In the genomic region with DNA sequence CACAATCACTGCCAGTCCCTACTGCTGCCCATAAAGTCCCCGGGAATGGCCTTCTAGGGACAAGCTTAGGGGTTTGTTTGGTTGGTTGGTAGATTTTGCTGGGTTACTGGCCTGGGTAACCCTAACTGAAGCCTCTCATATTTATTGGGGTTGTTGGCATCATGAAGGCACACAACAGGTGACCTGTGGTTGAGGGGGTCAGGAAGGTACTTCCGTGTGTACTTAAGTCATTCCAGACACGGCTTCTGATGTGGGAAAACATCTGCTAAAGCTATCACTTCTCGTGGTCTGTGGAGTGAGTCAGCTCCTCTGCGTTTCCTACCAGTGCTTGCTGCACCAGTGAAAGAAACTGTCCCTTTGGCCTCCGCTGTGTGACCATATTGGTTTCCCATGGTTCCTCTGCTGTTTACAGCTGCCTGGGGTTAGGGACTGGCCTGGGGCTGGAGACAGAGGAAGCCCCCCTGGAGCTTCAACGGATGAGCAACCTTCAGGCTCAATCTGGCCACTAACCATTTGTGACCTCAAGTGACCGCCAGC, we compare ENCODE assay signal across 16 mouse cellular contexts.
"Had no signal": no experiment of that assay in that cellular context is flagged by ENCODE, and none has a peak within 500 bp of the region (broad histone marks: within the 10 kb centered on the region; RNA-seq: fewer than 3 reads in every experiment).

No protein-coding gene starts in this region.

- H3K4me1 ChIP-seq: kidney, embryonic 15.5 days; liver, embryonic 13.5 days; lung, embryonic 15.5 days; midbrain, embryonic 13.5 days; neural tube, embryonic 13.5 days had no signal

- H3K9me3 ChIP-seq: kidney, embryonic 15.5 days; liver, embryonic 13.5 days; lung, embryonic 15.5 days; neural tube, embryonic 13.5 days had no signal

- H3K27me3 ChIP-seq: kidney, embryonic 15.5 days; limb, embryonic 12.5 days; liver, embryonic 13.5 days; midbrain, embryonic 13.5 days; neural tube, embryonic 13.5 days had no signal

- H3K27ac ChIP-seq: kidney, embryonic 15.5 days; limb, embryonic 12.5 days; liver, embryonic 13.5 days; lung, embryonic 15.5 days; macrophage; midbrain, embryonic 13.5 days; neural tube, embryonic 13.5 days had no signal

- H3K36me3 ChIP-seq: kidney, embryonic 15.5 days; limb, embryonic 12.5 days; liver, embryonic 13.5 days; lung, embryonic 15.5 days; midbrain, embryonic 13.5 days; neural tube, embryonic 13.5 days had no signal

- ATAC-seq: liver, postnatal 0 days; midbrain, embryonic 13.5 days had no signal

- DNase-seq: kidney, adult 2 months; kidney, postnatal 14 days; liver; liver, embryonic 13.5 days; liver, postnatal 0 days; lung, postnatal 14 days; retina, postnatal 1 day; right cerebral cortex, postnatal 14 days; thymus, adult 18-20 months; thymus, postnatal 14 days had no signal

- H3K4me3 ChIP-seq: kidney, embryonic 15.5 days; limb, embryonic 12.5 days; liver, embryonic 13.5 days; lung, embryonic 15.5 days; midbrain, embryonic 13.5 days; neural tube, embryonic 13.5 days had no signal

- H3K4me2 ChIP-seq: kidney, embryonic 15.5 days; limb, embryonic 12.5 days; liver, embryonic 13.5 days; lung, embryonic 15.5 days; midbrain, embryonic 13.5 days; neural tube, embryonic 13.5 days had no signal

- H3K9ac ChIP-seq: kidney, embryonic 15.5 days; limb, embryonic 12.5 days; liver, embryonic 13.5 days; liver, postnatal 0 days; lung, embryonic 15.5 days; midbrain, embryonic 13.5 days; neural tube, embryonic 13.5 days had no signal
